Mouse (Mus musculus) midbrain, embryonic 12.5 days (tissue): ENCODE data around the gene Syne1. TPM values are rescaled to one million over a fixed set of nuclear protein-coding genes. Genes with fewer than 3 reads are reported as not detected.

Experiments used
- ATAC-seq: fragments of 200-750 bp; cut with Nextera tagmentation; 2 replicates; pipeline ENCODE4 v1.8.0; 2017; ENCODE audit warnings: low read depth, moderate TSS enrichment, moderate library complexity; ENCODE audit not compliant: low FRiP score
- H3K27ac ChIP-seq: fragments of 300-500 bp; sonication (generic); replicated peaks from 2 replicates; pipeline ENCODE4 v1.5.1; 2016; ENCODE audit warnings: mild to moderate bottlenecking
- H3K27me3 ChIP-seq: fragments of 300-500 bp; sonication (generic); 2 replicates; pipeline ENCODE4 v1.6.1; 2016; ENCODE audit warnings: mild to moderate bottlenecking
- H3K36me3 ChIP-seq: fragments of 300-500 bp; sonication (generic); 2 replicates; pipeline ENCODE4 v1.6.1; 2016
- H3K4me1 ChIP-seq: fragments of 300-500 bp; sonication (generic); 2 replicates; pipeline ENCODE4 v1.6.1; 2016
- H3K4me2 ChIP-seq: fragments of 300-500 bp; sonication (generic); replicated peaks from 2 replicates; pipeline ENCODE4 v1.6.1; 2016; ENCODE audit warnings: mild to moderate bottlenecking, moderate library complexity
- H3K4me3 ChIP-seq: fragments of 300-500 bp; sonication (generic); 2 replicates; pipeline ENCODE4 v1.5.1; 2016; ENCODE audit warnings: mild to moderate bottlenecking
- H3K9ac ChIP-seq: fragments of 300-500 bp; sonication (generic); replicated peaks from 2 replicates; pipeline ENCODE4 v1.6.1; 2016; ENCODE audit warnings: mild to moderate bottlenecking, moderate library complexity
- H3K9me3 ChIP-seq: fragments of 300-500 bp; sonication (generic); 2 replicates; pipeline ENCODE4 v1.6.1; 2016; ENCODE audit warnings: mild to moderate bottlenecking
- WGBS: fragments of 180-500 bp; shearing (Covaris S2); methylation state at CpG from one replicate; pipeline ENCODE4 v1.1.7; 2016; 5-methylcytosine and 5-hydroxymethylcytosine counted together
- polyA plus RNA-seq: library from polyadenylated mRNA; unstranded; fragments of >200 nt; fragmentation: Nextera tagmentation; extraction: Ambion mirVana; gene quantifications from 2 replicates; pipeline ENCODE4 v1.2.1, GENCODE M21; 2016

Syne1 gene
- polyA plus RNA-seq, 1 experiment from 2014 or later, result 6.0 TPM

- Histone ChIP-seq H3K9ac (no peak overlapping the region), H3K4me3 (no peak overlapping the region), H3K9me3 (no peaks in the 10 kb centered on the region), H3K4me1 (no peaks in the 10 kb centered on the region), H3K27me3 (no peaks in the 10 kb centered on the region), H3K4me2 (no peak overlapping the region), H3K27ac (no peak overlapping the region), H3K36me3 (no peaks in the 10 kb centered on the region)
- 76% methylated on average over 3 of the region's 3 CpGs for WGBS
- ATAC-seq, result no peak
Observed at GRCm38 (mm10) chr10:5163286-5163685, 388.0 kb downstream of the Syne1 start.

- H3K4me3 ChIP-seq, result no peak overlapping the region
- H3K9ac ChIP-seq, result no peak overlapping the region
- 63% methylated on average over 12 of the region's 12 CpGs for WGBS
- no peaks in the 10 kb centered on the region for H3K4me1 ChIP-seq
- no peak overlapping the region for H3K4me2 ChIP-seq
- H3K27ac ChIP-seq, result no peak overlapping the region
- no peaks in the 10 kb centered on the region for H3K27me3 ChIP-seq
- ATAC-seq, result peak; percentile 16; the same call in 1 of the 2 replicates
- no peaks in the 10 kb centered on the region for H3K9me3 ChIP-seq
- H3K36me3 ChIP-seq, result no peaks in the 10 kb centered on the region
Observed at GRCm38 (mm10) chr10:5161394-5161872, 389.8 kb downstream of the Syne1 start.

- H3K9ac ChIP-seq, result no peak overlapping the region
Observed at GRCm38 (mm10) chr10:5159679-5160078, 391.6 kb downstream of the Syne1 start.

GRCm38 (mm10) chr10:5153047-5153446 lies 398.2 kb downstream of the Syne1 start:
- Histone ChIP-seq H3K4me3 (no peak overlapping the region), H3K9me3 (no peaks in the 10 kb centered on the region), H3K36me3 (no peaks in the 10 kb centered on the region), H3K4me2 (no peak overlapping the region), H3K9ac (no peak overlapping the region), H3K27ac (no peak overlapping the region), H3K27me3 (no peaks in the 10 kb centered on the region), H3K4me1 (no peaks in the 10 kb centered on the region)
- WGBS, result 90% methylated on average over 6 of the region's 6 CpGs
- ATAC-seq, result no peak

More at GRCm38 (mm10) chr10:5159679-5160078, 391.6 kb downstream of the Syne1 start:
- no peak for ATAC-seq
- Histone ChIP-seq H3K27ac (no peak overlapping the region), H3K4me1 (no peaks in the 10 kb centered on the region), H3K27me3 (no peaks in the 10 kb centered on the region), H3K9me3 (no peaks in the 10 kb centered on the region), H3K4me3 (no peak overlapping the region), H3K36me3 (no peaks in the 10 kb centered on the region), H3K4me2 (no peak overlapping the region)
- whole genome bisulfite sequencing, result 80% methylated on average over 8 of the region's 8 CpGs

GRCm38 (mm10) chr10:5141471-5141870 lies 409.8 kb downstream of the Syne1 start:
- H3K9ac ChIP-seq, result no peak overlapping the region
- H3K4me1 ChIP-seq, result no peaks in the 10 kb centered on the region
- H3K9me3 ChIP-seq, result no peaks in the 10 kb centered on the region
- H3K36me3 ChIP-seq, result no peaks in the 10 kb centered on the region
- H3K27me3 ChIP-seq, result no peaks in the 10 kb centered on the region
- no peak overlapping the region for H3K4me2 ChIP-seq
- no peak overlapping the region for H3K4me3 ChIP-seq
- 89% methylated on average over 5 of the region's 5 CpGs for WGBS
- H3K27ac ChIP-seq, result no peak overlapping the region
- ATAC-seq, result no peak

- no peaks in the 10 kb centered on the region for H3K4me1 ChIP-seq
- no peak overlapping the region for H3K4me2 ChIP-seq
- no peak overlapping the region for H3K9ac ChIP-seq
- ATAC-seq, result no peak
- no peak overlapping the region for H3K27ac ChIP-seq
- no peak overlapping the region for H3K4me3 ChIP-seq
- no peaks in the 10 kb centered on the region for H3K9me3 ChIP-seq
- H3K27me3 ChIP-seq, result no peaks in the 10 kb centered on the region
- WGBS, result 85% methylated on average over 4 of the region's 4 CpGs
- H3K36me3 ChIP-seq, result no peaks in the 10 kb centered on the region
Observed at GRCm38 (mm10) chr10:5139932-5140264, 411.4 kb downstream of the Syne1 start.

- no peaks in the 10 kb centered on the region for H3K36me3 ChIP-seq
Observed at GRCm38 (mm10) chr10:5139246-5139931, 411.9 kb downstream of the Syne1 start.

GRCm38 (mm10) chr10:5132050-5132449 lies 419.2 kb downstream of the Syne1 start:
- H3K27me3 ChIP-seq, result no peaks in the 10 kb centered on the region
- 90% methylated on average over 3 of the region's 3 CpGs for WGBS
- ATAC-seq, result no peak
- H3K36me3 ChIP-seq, result no peaks in the 10 kb centered on the region
- no peak overlapping the region for H3K9ac ChIP-seq
- no peak overlapping the region for H3K4me3 ChIP-seq
- no peak overlapping the region for H3K4me2 ChIP-seq
- no peak overlapping the region for H3K27ac ChIP-seq
- no peaks in the 10 kb centered on the region for H3K9me3 ChIP-seq
- no peaks in the 10 kb centered on the region for H3K4me1 ChIP-seq

More at GRCm38 (mm10) chr10:5139246-5139931, 411.9 kb downstream of the Syne1 start:
- H3K9ac ChIP-seq, result no peak overlapping the region
- H3K4me2 ChIP-seq, result no peak overlapping the region
- no peaks in the 10 kb centered on the region for H3K4me1 ChIP-seq
- H3K4me3 ChIP-seq, result no peak overlapping the region
- 88% methylated on average over 3 of the region's 3 CpGs for WGBS
- H3K27me3 ChIP-seq, result no peaks in the 10 kb centered on the region
- no peak for ATAC-seq
- H3K27ac ChIP-seq, result no peak overlapping the region
- no peaks in the 10 kb centered on the region for H3K9me3 ChIP-seq

GRCm38 (mm10) chr10:5130495-5130894 lies 420.8 kb downstream of the Syne1 start:
- H3K9ac ChIP-seq, result no peak overlapping the region
- no peaks in the 10 kb centered on the region for H3K9me3 ChIP-seq
- ATAC-seq, result no peak
- no peak overlapping the region for H3K4me3 ChIP-seq
- H3K36me3 ChIP-seq, result 0 out of 2 replicates have a peak, but pooled peaks cover 3% of the 10 kb centered on the region
- no peak overlapping the region for H3K4me2 ChIP-seq
- no peaks in the 10 kb centered on the region for H3K27me3 ChIP-seq
- H3K27ac ChIP-seq, result no peak overlapping the region
- no peaks in the 10 kb centered on the region for H3K4me1 ChIP-seq
- 89% methylated on average over 1 of the region's 1 CpGs for WGBS

- WGBS, result 95% methylated on average over 7 of the region's 7 CpGs
- H3K4me3 ChIP-seq, result no peak overlapping the region
- 0 out of 2 replicates have a peak, but pooled peaks cover 7% of the 10 kb centered on the region for H3K36me3 ChIP-seq
- H3K9ac ChIP-seq, result no peak overlapping the region
- no peaks in the 10 kb centered on the region for H3K4me1 ChIP-seq
- no peak overlapping the region for H3K4me2 ChIP-seq
- no peaks in the 10 kb centered on the region for H3K27me3 ChIP-seq
- H3K27ac ChIP-seq, result no peak overlapping the region
- H3K9me3 ChIP-seq, result no peaks in the 10 kb centered on the region
- no peak for ATAC-seq
Observed at GRCm38 (mm10) chr10:5124757-5125156, 426.5 kb downstream of the Syne1 start.

- Histone ChIP-seq H3K27me3 (no peaks in the 10 kb centered on the region), H3K36me3 (0 out of 2 replicates have a peak, but pooled peaks cover 4% of the 10 kb centered on the region), H3K4me1 (no peaks in the 10 kb centered on the region), H3K4me3 (no peak overlapping the region), H3K4me2 (no peak overlapping the region), H3K27ac (no peak overlapping the region), H3K9ac (no peak overlapping the region), H3K9me3 (no peaks in the 10 kb centered on the region)
- ATAC-seq, result no peak
- 90% methylated on average over 6 of the region's 6 CpGs for WGBS
Observed at GRCm38 (mm10) chr10:5116720-5117119, 434.6 kb downstream of the Syne1 start.

GRCm38 (mm10) chr10:5116155-5116554 lies 435.1 kb downstream of the Syne1 start:
- no peak for ATAC-seq
- WGBS, result 86% methylated on average over 5 of the region's 5 CpGs
- Histone ChIP-seq H3K27me3 (no peaks in the 10 kb centered on the region), H3K4me3 (no peak overlapping the region), H3K27ac (no peak overlapping the region), H3K4me1 (no peaks in the 10 kb centered on the region), H3K9ac (no peak overlapping the region), H3K9me3 (no peaks in the 10 kb centered on the region), H3K4me2 (no peak overlapping the region), H3K36me3 (0 out of 2 replicates have a peak, but pooled peaks cover 4% of the 10 kb centered on the region)

- Histone ChIP-seq H3K9ac (no peak overlapping the region), H3K36me3 (0 out of 2 replicates have a peak, but pooled peaks cover 4% of the 10 kb centered on the region), H3K9me3 (no peaks in the 10 kb centered on the region), H3K4me3 (no peak overlapping the region), H3K4me2 (no peak overlapping the region), H3K4me1 (no peaks in the 10 kb centered on the region), H3K27me3 (no peaks in the 10 kb centered on the region), H3K27ac (no peak overlapping the region)
- WGBS, result 92% methylated on average over 5 of the region's 5 CpGs
- ATAC-seq, result no peak
Observed at GRCm38 (mm10) chr10:5110773-5111172, 440.5 kb downstream of the Syne1 start.
